Mouse (Mus musculus): ENCODE data around the gene Ubash3a.
"Not testable (repeated sequence)": the region's sequence is repeated elsewhere in the genome, so short reads cannot be mapped to it uniquely, and the experiment has no call there.

Ubash3a gene

DNA sequence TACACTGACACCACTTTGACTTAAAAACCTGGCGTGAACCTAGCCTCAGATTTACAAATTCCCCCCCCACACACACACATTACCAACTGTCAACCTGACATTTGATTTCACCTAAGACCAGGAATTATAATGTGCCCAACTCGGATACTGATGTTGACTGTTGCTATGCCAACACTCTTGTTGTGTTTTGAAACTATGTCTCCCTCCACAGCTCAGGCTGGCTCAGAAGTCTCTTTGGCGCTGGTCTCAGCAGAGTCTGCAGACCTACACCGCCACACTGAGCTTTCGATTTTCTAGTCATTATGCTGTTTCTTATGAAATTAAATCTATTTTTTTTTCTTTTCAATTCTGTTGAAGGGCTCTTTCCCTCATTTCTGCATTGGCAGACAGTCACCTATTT is 55.0 kb downstream of the Ubash3a start:
- DNase-seq: no peak

DNA sequence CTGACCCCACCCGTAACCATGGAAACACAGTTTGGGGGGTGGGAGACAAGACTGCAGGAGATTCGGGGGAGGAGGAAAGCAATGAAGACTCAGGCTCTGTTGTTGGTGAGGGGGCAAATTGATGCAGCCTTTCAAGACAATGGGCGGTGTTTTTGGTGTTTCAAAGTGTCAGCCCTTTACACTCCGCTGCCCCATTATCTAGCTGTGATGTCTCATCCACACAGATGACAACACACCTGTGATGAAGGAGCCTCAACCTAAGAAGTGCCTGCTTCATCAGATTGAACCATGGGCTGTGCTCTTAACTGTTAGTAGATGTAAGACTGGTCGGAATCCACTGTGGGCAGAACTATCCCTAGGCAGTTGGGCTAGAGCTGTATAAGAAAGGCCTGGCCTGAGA is 56.1 kb downstream of the Ubash3a start:
- no peak for DNase-seq

DNA sequence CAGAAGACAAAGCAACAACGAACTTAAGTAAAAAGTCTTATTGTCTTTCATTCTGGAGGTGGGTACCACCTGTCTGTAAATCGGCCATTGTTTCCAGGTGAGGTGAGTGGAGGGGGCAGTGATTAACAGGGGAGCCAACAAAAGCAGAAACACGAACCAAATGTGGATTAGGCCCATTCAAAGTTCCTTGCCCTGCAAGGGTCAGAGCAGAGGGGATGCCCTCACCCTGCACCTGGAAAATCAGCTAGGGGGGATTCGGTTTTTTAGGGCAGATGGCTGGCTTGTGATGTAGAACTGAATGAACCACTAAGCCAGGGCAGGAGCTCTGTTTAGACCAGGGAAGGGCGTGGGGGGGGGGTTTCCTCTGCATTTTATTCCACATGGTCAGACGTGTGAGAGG is 56.7 kb downstream of the Ubash3a start:
- no peak for DNase-seq

DNA sequence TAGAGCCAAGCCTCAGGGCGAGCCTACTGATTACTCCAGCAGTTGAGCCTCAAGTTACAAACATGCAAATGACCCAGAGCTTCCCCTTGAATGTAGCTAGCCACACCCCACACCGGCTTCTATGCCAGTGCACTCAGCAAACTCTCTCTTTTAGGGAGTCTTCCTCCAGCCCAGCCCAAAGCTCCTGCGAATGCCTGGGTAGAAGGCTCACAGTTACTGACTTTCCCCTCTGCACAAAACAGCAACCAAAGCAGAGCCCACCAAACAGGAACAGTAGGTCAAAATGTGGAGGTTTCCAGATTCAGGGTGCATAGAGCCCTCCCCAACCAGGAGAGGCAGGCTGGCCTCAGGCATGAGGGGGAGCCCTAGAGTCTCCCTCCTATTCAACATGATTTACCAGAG is 57.5 kb downstream of the Ubash3a start:
- no peak for DNase-seq

DNA sequence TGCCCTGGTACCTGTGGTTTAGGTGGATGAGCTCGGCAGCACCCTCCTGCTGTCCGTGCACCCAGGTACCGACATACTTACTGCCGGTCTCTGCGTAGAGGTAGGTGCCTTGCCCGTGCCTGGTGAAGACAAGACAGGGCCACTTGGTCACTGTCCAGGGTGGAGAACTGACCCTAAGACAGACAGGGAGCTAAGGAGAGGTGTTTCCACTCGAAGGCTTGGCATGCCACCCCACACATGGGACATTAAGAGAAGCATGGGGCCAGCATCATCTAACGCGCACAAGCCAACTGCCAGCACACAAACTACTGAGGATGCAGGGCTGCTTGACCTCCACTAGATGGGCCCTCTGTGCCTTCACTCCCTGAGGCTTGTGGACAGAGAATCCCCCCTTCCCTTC is 58.2 kb downstream of the Ubash3a start:
- DNase-seq: no peak

DNA sequence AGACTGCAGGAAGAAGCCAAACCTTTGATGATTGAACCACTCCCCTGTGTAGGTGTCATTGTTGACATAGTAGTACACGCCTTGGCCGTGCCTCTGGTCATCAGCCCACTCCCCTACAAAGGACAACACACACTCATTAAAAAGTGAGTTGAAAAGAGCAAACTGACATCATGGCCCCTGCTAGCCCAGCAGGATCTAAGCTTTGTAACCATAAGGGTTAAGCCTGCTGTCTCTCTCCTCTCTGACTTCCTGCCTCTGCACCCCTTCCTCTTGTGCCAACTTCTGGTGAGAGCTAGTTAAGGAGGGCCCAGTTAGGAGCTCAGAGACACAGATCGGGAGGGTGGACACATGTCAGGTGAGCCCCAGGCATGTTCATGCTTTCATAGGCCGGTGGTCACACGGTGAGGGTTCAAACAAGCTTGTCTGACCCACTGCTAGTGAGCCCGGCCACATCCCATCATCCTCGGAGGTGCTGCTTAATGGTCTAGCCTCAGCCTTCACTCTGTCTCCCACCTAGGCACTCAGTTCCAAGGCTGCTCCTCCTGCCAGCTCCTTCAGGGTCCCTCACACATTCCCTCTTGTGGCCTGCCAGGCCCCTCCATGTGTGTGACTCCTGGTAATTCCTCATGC is 58.8 kb downstream of the Ubash3a start:
- no peak for DNase-seq

DNA sequence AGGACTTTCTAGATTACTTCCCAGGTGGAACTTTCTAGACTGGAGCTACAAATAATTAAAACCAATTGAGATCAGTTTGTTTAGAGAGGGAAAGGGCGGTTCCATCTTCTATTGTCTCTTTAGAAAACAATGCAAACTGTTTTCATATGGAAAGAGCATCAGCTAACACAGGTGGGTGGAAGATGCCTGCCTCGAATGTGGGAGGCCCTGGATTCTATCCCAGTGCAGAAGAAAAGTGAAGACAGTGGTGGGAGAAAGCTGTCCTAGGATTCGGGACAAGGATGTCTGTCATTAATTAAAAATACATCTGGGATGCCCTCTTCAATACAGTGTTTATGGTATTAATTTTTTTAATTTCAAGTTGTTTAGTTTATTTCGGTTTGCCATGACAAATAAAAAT is 59.5 kb downstream of the Ubash3a start:
- no peak for DNase-seq

DNA sequence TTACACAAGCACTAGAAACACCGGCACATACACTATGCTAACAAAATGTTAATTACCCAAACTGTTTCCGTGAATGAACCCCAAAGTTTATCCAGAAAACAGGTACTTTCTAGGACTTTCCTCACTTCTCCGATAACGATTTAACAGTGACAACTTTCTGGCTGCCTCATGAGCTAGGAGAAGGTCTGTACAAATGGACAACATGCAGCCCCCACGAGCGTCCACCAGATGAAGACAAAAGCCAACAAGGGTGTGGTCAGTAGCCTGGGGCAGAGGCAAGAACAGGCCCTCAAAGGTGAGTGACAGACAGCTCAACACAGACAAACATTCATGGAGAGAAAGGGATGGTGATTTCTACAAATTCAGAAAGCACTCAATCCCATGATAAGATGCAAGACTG is 59.9 kb downstream of the Ubash3a start:
- DNase-seq: no peak

DNA sequence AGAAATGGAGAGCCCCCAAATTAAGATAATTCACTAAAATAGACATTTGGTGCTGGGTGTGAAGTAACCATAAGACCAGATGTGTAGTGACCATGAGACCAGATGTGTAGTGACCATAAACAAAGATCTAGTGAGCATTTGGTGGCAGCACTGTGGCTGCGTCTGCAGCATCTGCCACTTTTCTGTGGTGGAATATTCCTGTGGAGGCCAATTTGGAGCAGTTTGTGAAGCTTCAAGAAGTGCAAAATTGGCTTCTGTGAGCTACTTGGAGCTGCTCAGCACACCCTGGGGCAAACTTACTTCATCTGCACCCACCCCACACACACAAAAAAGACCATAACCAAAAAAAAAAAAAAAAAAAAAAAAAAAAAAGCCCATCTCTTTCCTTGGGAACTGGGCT is 60.3 kb downstream of the Ubash3a start:
- DNase-seq: no peak

DNA sequence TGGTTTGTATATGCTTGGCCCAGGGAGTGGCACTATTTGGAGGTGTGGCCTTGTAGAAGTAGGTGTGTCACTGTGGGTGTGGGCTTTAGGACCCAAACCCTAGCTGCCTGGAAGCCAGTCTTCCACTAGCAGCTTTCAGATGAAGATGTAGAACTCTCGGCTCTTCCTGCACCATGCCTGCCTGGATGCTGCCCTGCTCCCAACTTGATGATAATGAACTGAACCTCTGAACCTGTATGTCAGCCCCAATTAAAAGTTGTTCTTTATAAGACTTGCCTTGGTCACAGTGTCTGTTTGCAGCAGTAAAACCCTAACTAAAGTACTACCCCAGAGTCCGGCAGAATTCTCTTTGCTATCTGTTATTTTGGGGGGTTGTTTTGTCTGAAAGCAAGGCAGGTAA is 62.1 kb downstream of the Ubash3a start:
- no peak for DNase-seq

DNA sequence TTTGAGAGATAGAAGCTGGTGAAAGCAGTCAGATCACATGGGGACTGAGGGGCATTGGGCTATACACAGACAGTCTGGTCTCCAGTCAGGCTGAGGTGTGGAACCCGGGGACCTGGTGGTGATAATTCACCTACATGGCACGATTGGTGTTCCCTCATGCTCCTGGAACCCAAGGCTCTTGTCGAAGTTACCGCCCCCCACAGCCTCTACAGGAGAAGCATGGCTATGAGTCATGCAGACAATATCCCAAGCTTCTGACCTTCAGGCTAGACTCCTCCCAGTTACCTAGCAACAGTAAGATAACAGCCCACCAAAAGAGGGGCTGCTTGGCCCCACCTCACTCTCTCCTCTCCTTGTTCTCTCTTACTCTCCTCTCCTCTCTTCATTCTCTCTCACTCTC is 62.6 kb downstream of the Ubash3a start:
- DNase-seq: no peak

DNA sequence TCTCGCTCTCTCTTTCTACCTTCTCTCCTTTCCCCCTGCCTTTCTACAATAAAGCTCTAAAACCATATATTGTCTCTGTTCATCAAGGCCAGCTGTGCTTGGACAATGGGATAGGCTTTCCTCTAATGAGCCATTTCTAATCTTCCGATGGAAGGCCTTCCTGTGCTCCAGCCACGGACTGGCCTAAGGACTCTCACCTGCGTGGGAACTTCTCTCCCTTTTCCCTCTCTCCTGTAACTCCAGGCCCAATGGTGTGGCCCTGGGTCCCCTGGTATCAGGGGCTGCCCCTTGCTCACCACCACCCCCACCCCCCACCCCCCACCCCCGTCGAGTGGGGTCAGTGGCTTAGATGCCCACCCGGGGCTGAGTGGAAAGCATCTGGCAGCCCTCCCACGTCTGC is 63.1 kb downstream of the Ubash3a start:
- not testable (repeated sequence) for DNase-seq

DNA sequence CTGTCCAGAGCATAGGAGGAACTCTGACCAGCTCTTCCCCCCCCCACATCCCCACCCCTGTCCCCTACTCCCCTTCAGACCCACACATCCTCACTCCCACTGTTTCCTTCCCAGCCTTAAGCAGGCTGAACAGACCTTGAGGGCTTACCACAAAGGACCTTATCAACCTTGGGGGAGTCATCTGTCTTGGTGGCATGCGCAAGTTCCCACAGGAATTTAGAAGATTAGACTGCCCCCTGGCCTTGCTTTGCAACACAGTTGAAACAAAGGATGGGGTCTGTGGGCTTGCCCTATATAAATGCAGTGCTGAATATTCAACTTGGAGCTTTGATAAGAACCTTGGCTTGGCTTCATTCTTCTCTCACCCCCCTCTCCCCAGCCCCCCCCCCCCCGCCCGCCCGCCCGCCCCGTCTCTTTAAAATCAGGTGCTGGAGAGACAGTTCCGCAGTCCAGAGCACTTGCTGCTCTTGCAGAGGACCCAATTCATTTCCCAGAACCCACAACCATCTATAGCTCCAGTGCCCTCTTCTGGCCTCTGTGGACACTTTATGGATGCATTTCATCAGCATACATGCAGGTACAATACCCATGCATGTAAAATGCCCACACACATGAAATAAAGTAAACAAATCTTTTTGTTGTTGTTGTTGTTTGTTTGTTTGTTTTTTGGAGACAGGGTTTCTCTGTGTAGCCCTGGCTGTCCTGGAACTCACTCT is 63.6 kb downstream of the Ubash3a start:
- no peak for DNase-seq

DNA sequence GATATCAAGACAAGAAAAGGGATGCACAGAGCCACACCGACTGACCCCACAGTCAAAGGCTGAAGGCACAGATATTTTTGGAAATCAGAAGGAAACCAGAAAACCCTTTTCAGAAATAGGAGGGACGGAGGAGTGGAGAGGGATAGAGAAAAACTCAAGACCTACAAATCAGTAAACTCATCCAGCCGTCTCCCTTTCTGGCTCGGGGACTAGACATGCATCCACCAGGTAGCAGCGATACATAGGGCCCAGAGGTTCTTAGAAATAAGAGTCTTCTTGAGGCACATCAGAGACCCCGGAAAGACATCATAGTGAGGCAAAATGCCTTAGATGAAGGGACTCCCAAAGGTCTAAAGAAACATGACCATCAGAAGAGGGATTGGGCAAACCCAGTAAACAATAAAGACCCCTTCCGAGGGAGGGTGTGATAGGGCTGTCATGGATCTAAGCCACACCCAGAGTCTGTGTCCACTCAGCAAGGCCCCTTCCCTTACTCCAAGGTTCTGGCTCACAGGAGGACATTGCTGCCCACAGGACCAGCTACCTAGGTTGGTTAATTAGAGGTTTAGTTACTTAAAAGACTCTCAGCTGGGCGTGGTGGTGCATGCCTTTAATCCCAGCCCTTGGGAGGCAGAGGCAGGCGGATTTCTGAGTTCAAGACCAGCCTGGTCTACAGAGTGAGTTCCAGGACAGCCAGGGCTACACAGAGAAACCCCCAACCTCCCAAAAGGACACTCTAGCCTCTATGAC is 64.9 kb downstream of the Ubash3a start:
- DNase-seq: no peak

DNA sequence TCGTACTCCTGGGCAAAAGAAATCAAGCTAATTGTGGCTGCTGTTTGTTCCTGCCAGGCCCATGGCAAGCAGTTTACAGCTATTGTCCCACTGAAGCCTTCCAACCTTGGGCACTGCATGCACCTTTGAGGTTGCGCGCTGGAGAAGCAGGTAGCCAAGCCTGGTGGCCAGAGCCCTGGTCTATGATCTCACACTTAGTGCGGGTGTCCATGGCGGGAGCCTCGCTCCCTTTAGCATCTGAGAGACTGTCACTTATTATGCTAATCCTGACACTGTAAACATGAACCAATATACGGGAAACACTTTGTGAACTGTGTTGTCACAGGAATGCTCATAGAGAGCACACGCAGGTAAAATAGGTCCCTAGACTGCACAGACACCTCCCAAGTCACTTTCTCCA is 66.0 kb downstream of the Ubash3a start:
- no peak for DNase-seq

DNA sequence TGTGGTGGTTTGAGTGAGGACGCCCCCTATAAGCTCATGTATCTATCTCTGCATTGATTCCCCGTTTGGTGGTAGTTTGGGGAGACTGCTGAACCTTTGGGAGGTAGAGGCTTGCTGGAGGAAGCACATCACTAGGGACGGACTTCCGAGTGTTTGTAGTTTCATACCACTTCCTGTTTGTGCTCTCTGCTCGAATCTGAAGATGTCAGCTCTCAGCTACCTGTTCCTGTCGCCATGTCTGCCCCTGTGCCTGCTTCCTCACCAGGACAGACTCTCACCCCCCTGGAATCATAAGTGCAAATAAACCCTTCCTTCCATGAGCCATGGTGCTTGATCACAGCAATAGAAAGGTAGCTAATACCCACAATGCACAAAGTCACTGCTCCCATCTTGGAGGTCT is 67.5 kb downstream of the Ubash3a start:
- DNase-seq: no peak

DNA sequence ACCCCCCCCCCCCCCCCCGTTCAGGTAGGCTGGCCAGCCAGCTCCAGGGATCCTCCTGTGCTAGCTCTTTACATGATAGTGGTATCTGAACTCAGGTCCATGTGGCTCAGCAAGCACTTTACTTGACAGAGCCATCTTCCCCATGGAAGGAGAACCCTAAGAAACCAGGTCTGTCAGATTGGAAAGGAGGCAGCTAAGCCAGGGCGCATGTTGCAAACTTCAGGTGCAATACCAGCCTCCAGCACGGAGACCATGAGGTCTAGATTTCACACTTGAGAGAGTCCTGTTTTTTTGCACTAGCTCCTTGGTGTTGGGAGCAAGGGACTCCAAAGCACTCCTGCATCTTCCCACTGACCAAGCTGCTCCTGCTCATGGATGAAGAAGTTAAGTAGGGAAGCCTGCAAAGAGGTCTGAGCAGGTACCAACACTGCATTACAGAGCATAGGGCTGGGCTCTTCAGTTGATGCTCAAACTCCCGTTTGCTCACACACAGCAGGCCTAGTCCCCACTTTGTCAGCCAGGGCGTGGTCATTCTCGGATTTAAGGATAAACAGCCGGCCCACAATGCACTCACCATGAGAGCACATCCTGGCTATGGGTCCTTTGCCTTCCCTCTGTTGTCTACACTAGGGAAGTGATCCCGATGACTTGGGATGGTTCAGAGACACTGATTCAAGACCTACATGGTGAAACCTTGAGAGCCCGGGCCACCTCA is 68.7 kb downstream of the Ubash3a start:
- DNase-seq: no peak

DNA sequence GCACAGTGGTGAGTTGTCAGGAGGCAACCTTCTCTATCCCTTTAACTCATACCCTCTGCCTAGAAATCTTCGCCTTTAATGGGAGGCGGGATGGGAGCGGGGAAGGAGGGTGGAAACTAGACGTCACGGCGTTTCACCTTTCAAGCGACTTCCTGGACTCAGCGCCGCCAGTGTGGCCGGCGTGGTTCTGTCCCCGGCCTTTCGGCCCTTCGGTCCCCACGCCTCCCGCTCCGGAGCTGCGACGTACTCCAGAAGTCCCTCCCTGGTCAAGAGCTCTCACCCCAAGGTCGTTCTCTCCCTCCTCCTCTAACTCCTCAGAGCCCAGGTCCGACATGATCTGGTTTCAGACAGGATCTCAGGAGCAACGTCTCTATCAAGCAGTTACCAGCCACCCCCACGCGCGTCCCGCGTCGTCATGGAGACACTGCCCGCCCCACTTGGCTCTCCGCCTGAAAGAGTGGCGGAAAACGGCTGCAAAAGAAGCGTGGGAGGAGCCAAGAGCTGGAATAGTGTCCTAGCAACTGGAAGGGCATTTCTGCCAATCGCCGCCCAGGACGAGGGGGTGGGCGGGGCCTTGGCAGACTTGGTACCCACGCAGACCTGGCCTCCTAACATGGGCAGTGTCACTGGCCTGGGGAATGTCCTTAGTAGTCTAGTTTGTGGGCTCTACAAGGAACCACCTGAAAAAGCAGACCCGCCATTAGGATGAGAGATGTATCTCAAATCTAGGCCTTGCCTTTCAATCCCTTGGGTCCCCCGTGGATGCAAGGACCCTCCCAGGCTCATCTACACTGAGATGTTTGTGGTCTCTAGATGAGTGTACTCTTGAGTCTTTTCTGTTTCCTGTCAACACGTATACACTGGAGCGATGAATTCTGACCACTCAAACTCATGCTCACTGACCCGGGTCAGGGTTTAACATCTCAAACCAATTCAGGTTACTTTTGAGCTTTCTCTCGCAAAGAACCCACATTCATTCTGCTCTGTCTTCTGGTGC is 69.5 kb downstream of the Ubash3a start, which contains the start of gene Rsph1:
Gene Rsph1, minus strand, starts transcription at position 462 of the 997 bp plus-strand sequence.
- peak; percentile 100 for DNase-seq

DNA sequence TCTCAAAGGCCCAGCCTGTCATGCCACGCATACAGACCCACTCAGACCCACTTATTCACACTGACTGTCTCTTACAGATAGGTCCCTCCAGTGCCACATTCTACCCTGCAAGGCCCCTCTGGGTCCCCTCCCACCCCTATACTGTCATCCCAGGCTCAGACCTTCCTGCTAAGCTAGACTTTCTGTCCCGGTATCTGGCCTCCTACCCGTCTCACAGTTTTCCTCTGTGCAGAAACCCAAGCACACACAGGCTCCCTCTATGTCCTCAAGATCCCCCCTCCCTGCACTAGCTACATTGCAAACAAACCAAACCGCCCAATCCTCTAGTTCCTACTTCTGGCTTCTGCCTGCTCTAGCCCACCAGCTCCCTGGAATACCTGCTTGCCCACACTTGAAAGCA is 70.3 kb downstream of the Ubash3a start:
- DNase-seq: no peak

DNA sequence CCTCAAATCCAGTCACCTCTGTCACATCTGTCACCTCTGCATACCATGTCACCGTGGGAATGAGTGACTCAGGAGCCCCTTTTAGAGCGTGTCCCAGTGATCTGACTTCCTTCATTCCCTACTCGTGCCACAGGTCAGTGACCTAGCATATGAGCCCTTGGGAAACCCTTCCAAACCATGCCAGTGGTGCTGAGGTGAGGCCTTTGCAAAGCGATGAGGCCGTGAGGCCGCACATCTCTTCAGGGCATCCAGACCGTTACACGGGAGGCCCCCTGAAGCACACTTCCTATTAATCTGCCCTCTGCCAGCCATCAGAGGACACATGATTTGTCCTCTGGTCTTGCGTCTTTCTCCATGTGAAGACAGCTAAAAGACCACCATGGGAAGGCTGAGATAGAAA is 71.9 kb downstream of the Ubash3a start:
- no peak for DNase-seq

DNA sequence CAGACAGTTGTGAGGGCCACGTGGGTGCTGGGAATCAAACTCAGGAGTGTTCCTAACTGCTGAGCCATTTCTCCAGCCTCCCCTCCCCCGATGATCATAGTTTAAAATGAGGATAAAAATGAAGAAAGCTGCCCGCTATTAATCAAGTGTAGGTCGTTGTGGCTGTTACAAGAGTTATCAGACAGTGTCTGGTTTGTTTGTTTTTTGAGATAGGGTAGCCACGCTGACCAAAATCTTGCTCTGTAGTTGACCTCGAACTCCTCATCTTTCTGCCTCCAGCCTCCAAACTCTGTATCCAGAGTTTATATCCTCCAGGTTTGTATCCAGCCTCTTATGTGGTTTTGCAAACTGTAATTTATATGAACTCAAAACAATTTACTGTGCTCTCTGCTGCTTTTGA is 72.6 kb downstream of the Ubash3a start:
- no peak for DNase-seq

Measured in kidney, adult 18-20 months (tissue).